Mouse (Mus musculus) cortical plate, adult 2 months (tissue): Measurements from ENCODE around the gene Cpt1a.

Experiments used
- CTCF ChIP-seq: fragments of 200-500 bp; IDR thresholded peaks from 2 replicates; pipeline ENCODE4 v1.5.1; 2011; ENCODE audit warnings: mild to moderate bottlenecking, control low read depth, low read length; ENCODE audit not compliant: insufficient read depth; ENCODE audit errors: extremely low read depth
- POLR2A ChIP-seq: fragments of 200-500 bp; IDR thresholded peaks from 2 replicates; pipeline ENCODE4 v1.6.1; 2011; ENCODE audit warnings: mild to moderate bottlenecking, low read length, control low read depth; ENCODE audit not compliant: insufficient read depth; ENCODE audit errors: extremely low read depth

DNA sequence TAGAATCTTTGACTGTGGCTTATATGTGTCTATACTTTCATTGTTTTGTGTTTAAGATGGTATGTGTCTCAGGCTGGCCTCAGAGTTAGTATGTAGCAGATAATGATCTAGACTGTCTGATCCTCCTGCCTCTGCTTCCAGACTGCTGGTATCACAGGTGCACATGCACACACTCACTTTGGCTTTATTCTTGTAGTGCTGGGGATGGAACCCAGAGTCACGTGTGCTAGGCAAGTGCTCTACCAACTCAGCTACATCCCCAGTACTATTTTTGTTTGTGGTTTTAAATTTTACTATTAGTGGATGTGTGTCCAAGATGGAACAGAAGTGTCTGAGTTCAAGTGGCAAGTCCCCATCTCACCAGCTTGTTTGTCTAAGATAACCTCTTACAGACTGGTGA is 29.1 kb upstream of the Cpt1a start:
- TF ChIP-seq POLR2A (no peak), CTCF (no peak)
